Mouse (Mus musculus): Measurements from ENCODE around the gene Ldhb. TPM values are rescaled to one million over a fixed set of nuclear protein-coding genes. Genes with fewer than 3 reads are reported as not detected.
"Not testable (repeated sequence)": the region's sequence is repeated elsewhere in the genome, so short reads cannot be mapped to it uniquely, and the experiment has no call there.

The Ldhb gene
- polyA plus RNA-seq, 1 experiment from 2014 or later, result 7.8 TPM

GRCm38 (mm10) chr6:142502519-142503125 is 5.1 kb downstream of the Ldhb start:
- no peaks in the 10 kb centered on the region for H3K79me2 ChIP-seq (ENCODE audit: inconsistent target)
- H3K36me3 ChIP-seq (ENCODE audit: inconsistent target), result no peaks in the 10 kb centered on the region
- 95% methylated on average over 10 of the region's 10 CpGs for WGBS (ENCODE audit: missing documents)

GRCm38 (mm10) chr6:142490114-142490513 is 17.6 kb downstream of the Ldhb start:
- 98% methylated on average over 6 of the region's 6 CpGs for WGBS (ENCODE audit: missing documents)
- not testable (repeated sequence) for H3K27ac ChIP-seq; H3K4me3 ChIP-seq (ENCODE audit: inconsistent target); H3K36me3 ChIP-seq (ENCODE audit: inconsistent target); H3K79me2 ChIP-seq (ENCODE audit: inconsistent target)

More at GRCm38 (mm10) chr6:142502519-142503125, 5.1 kb downstream of the Ldhb start:
- H3K27ac ChIP-seq, result no peak overlapping the region
- no peak overlapping the region for H3K4me3 ChIP-seq (ENCODE audit: inconsistent target)

- H3K4me3 ChIP-seq (ENCODE audit: inconsistent target), result no peak overlapping the region
- WGBS (ENCODE audit: missing documents), result 94% methylated on average over 9 of the region's 9 CpGs
- H3K36me3 ChIP-seq (ENCODE audit: inconsistent target), result no peaks in the 10 kb centered on the region
Measured at GRCm38 (mm10) chr6:142487638-142488037, 20.1 kb downstream of the Ldhb start.

GRCm38 (mm10) chr6:142485478-142486123 is 22.2 kb downstream of the Ldhb start:
- H3K4me3 ChIP-seq (ENCODE audit: inconsistent target), result no peak overlapping the region
- no peaks in the 10 kb centered on the region for H3K79me2 ChIP-seq (ENCODE audit: inconsistent target)
- no peak overlapping the region for H3K27ac ChIP-seq
- no peaks in the 10 kb centered on the region for H3K36me3 ChIP-seq (ENCODE audit: inconsistent target)
- 82% methylated on average over 4 of the region's 4 CpGs for WGBS (ENCODE audit: missing documents)

More at GRCm38 (mm10) chr6:142487638-142488037, 20.1 kb downstream of the Ldhb start:
- Histone ChIP-seq H3K27ac (no peak overlapping the region), H3K79me2 (ENCODE audit: inconsistent target) (no peaks in the 10 kb centered on the region)

- Histone ChIP-seq H3K79me2 (ENCODE audit: inconsistent target) (no peaks in the 10 kb centered on the region), H3K27ac (no peak overlapping the region), H3K36me3 (ENCODE audit: inconsistent target) (no peaks in the 10 kb centered on the region), H3K4me3 (ENCODE audit: inconsistent target) (no peak overlapping the region)
- 75% methylated on average over 7 of the region's 7 CpGs for WGBS (ENCODE audit: missing documents)
Measured at GRCm38 (mm10) chr6:142477239-142477638, 30.5 kb downstream of the Ldhb start.

- no peak within 1 kb of the TSS for H3K27ac ChIP-seq
Measured at GRCm38 (mm10) chr6:142472801-142473203, 35.0 kb downstream of the Ldhb start, which contains the start of gene Gys2. Gene Gys2 (minus strand): TSS chr6:142473109.

GRCm38 (mm10) chr6:142471141-142471540 is 36.6 kb downstream of the Ldhb start:
- 93% methylated on average over 8 of the region's 8 CpGs for WGBS (ENCODE audit: missing documents)
- Histone ChIP-seq H3K79me2 (ENCODE audit: inconsistent target) (no peaks in the 10 kb centered on the region), H3K27ac (no peak overlapping the region), H3K4me3 (ENCODE audit: inconsistent target) (no peak overlapping the region), H3K36me3 (ENCODE audit: inconsistent target) (no peaks in the 10 kb centered on the region)

More at GRCm38 (mm10) chr6:142472801-142473203, 35.0 kb downstream of the Ldhb start, which contains the start of gene Gys2:
- Histone ChIP-seq H3K79me2 (ENCODE audit: inconsistent target) (no peaks in the 10 kb centered on the region), H3K4me3 (ENCODE audit: inconsistent target) (no peak within 1 kb of the TSS), H3K36me3 (ENCODE audit: inconsistent target) (no peaks in the 10 kb centered on the region)
- WGBS (ENCODE audit: missing documents), result 86% methylated on average over 4 of the region's 4 CpGs

- 52% methylated on average over 4 of the region's 4 CpGs for WGBS (ENCODE audit: missing documents)
- H3K36me3 ChIP-seq (ENCODE audit: inconsistent target), result no peaks in the 10 kb centered on the region
- no peak overlapping the region for H3K4me3 ChIP-seq (ENCODE audit: inconsistent target)
- no peak overlapping the region for H3K27ac ChIP-seq
- H3K79me2 ChIP-seq (ENCODE audit: inconsistent target), result no peaks in the 10 kb centered on the region
Measured at GRCm38 (mm10) chr6:142469602-142470001, 38.2 kb downstream of the Ldhb start.

- 97% methylated on average over 6 of the region's 6 CpGs for whole genome bisulfite sequencing (ENCODE audit: missing documents)
- no peaks in the 10 kb centered on the region for H3K36me3 ChIP-seq (ENCODE audit: inconsistent target)
- no peak overlapping the region for H3K4me3 ChIP-seq (ENCODE audit: inconsistent target)
- H3K79me2 ChIP-seq (ENCODE audit: inconsistent target), result no peaks in the 10 kb centered on the region
- H3K27ac ChIP-seq, result no peak overlapping the region
Measured at GRCm38 (mm10) chr6:142462194-142462593, 45.6 kb downstream of the Ldhb start.

GRCm38 (mm10) chr6:142459017-142459678 is 48.6 kb downstream of the Ldhb start:
- Histone ChIP-seq H3K79me2 (ENCODE audit: inconsistent target) (no peaks in the 10 kb centered on the region), H3K36me3 (ENCODE audit: inconsistent target) (no peaks in the 10 kb centered on the region), H3K27ac (no peak overlapping the region), H3K4me3 (ENCODE audit: inconsistent target) (no peak overlapping the region)
- WGBS (ENCODE audit: missing documents), result 82% methylated on average over 14 of the region's 14 CpGs

GRCm38 (mm10) chr6:142458010-142458409 is 49.7 kb downstream of the Ldhb start:
- H3K4me3 ChIP-seq (ENCODE audit: inconsistent target), result no peak overlapping the region
- no peaks in the 10 kb centered on the region for H3K79me2 ChIP-seq (ENCODE audit: inconsistent target)
- no peaks in the 10 kb centered on the region for H3K36me3 ChIP-seq (ENCODE audit: inconsistent target)
- H3K27ac ChIP-seq, result no peak overlapping the region
- WGBS (ENCODE audit: missing documents), result 94% methylated on average over 7 of the region's 7 CpGs

GRCm38 (mm10) chr6:142455314-142455996 is 52.3 kb downstream of the Ldhb start:
- Histone ChIP-seq H3K36me3 (ENCODE audit: inconsistent target) (no peaks in the 10 kb centered on the region), H3K27ac (no peak overlapping the region)
- 89% methylated on average over 7 of the region's 7 CpGs for WGBS (ENCODE audit: missing documents)

GRCm38 (mm10) chr6:142453311-142453710 is 54.4 kb downstream of the Ldhb start:
- no peak overlapping the region for H3K4me3 ChIP-seq (ENCODE audit: inconsistent target)
- no peaks in the 10 kb centered on the region for H3K79me2 ChIP-seq (ENCODE audit: inconsistent target)
- H3K36me3 ChIP-seq (ENCODE audit: inconsistent target), result no peaks in the 10 kb centered on the region
- 9% methylated on average over 1 of the region's 2 CpGs for WGBS (ENCODE audit: missing documents)
- no peak overlapping the region for H3K27ac ChIP-seq

More at GRCm38 (mm10) chr6:142455314-142455996, 52.3 kb downstream of the Ldhb start:
- Histone ChIP-seq H3K79me2 (ENCODE audit: inconsistent target) (no peaks in the 10 kb centered on the region), H3K4me3 (ENCODE audit: inconsistent target) (no peak overlapping the region)

GRCm38 (mm10) chr6:142451381-142451780 is 56.4 kb downstream of the Ldhb start:
- Histone ChIP-seq H3K27ac (no peak overlapping the region), H3K4me3 (ENCODE audit: inconsistent target) (no peak overlapping the region), H3K36me3 (ENCODE audit: inconsistent target) (no peaks in the 10 kb centered on the region), H3K79me2 (ENCODE audit: inconsistent target) (no peaks in the 10 kb centered on the region)
- 91% methylated on average over 12 of the region's 12 CpGs for WGBS (ENCODE audit: missing documents)
